Mouse (Mus musculus) olfactory bulb, adult 2 months (tissue): Measurements from ENCODE around the gene Stk17b.

ENCODE experiments used
- CTCF ChIP-seq: fragments of 200-500 bp; IDR thresholded peaks from 2 replicates; pipeline ENCODE4 v1.5.1; 2012; ENCODE audit warnings: low read depth, mild to moderate bottlenecking, low read length, moderate library complexity; ENCODE audit not compliant: insufficient read depth
- POLR2A ChIP-seq: fragments of 200-500 bp; IDR thresholded peaks from 2 replicates; pipeline ENCODE4 v1.6.1; 2012; ENCODE audit warnings: mild to moderate bottlenecking, low read depth, low read length, moderate library complexity; ENCODE audit not compliant: insufficient read depth

- TF ChIP-seq CTCF = no peak
- no peak for TF ChIP-seq POLR2A
Measured at GRCm38 (mm10) chr1:53820041-53820632, 35.1 kb upstream of the Stk17b start.
